Mouse (Mus musculus) left cerebral cortex, adult 11 months (tissue): ENCODE data around the gene Cables2.
A peak's percentile ranks its signal among the peaks of the same experiment; 100 is the strongest.
"Not testable (repeated sequence)": the region's sequence is repeated elsewhere in the genome, so short reads cannot be mapped to it uniquely, and the experiment has no call there.

Experiments
- DNase-seq: peaks from one replicate; pipeline ENCODE4 v3.0.0; 2022; ENCODE audit warnings: low spot score

Cables2 gene

GRCm38 (mm10) chr2:180277773-180278320, 4.6 kb upstream of the Cables2 start:
- DNase-seq: no peak

GRCm38 (mm10) chr2:180276851-180277259, 3.6 kb upstream of the Cables2 start:
- DNase-seq: no peak

GRCm38 (mm10) chr2:180276385-180276784, 3.1 kb upstream of the Cables2 start:
- no peak for DNase-seq

GRCm38 (mm10) chr2:180275836-180276235, 2.5 kb upstream of the Cables2 start:
- DNase-seq: no peak

GRCm38 (mm10) chr2:180274523-180274922, 1.2 kb upstream of the Cables2 start:
- no peak for DNase-seq

- DNase-seq: no peak
Measured at GRCm38 (mm10) chr2:180272884-180273321, 393 bp downstream of the Cables2 start.

- no peak for DNase-seq
Measured at GRCm38 (mm10) chr2:180271804-180272395, 1.4 kb downstream of the Cables2 start.

- no peak for DNase-seq
Measured at GRCm38 (mm10) chr2:180270537-180271255, 2.6 kb downstream of the Cables2 start.

GRCm38 (mm10) chr2:180269329-180269728, 4.0 kb downstream of the Cables2 start:
- DNase-seq: no peak

- DNase-seq: no peak
Measured at GRCm38 (mm10) chr2:180267955-180268354, 5.3 kb downstream of the Cables2 start.

- DNase-seq: no peak
Measured at GRCm38 (mm10) chr2:180262891-180263290, 10.4 kb downstream of the Cables2 start.

- no peak for DNase-seq
Measured at GRCm38 (mm10) chr2:180262441-180262840, 10.9 kb downstream of the Cables2 start.

GRCm38 (mm10) chr2:180261901-180262300, 11.4 kb downstream of the Cables2 start:
- DNase-seq: no peak

- DNase-seq: no peak
Measured at GRCm38 (mm10) chr2:180260610-180261480, 12.5 kb downstream of the Cables2 start.

GRCm38 (mm10) chr2:180259826-180260609, 13.3 kb downstream of the Cables2 start:
- DNase-seq: not testable (repeated sequence)

GRCm38 (mm10) chr2:180258951-180259484, 14.3 kb downstream of the Cables2 start:
- DNase-seq: not testable (repeated sequence)

GRCm38 (mm10) chr2:180257963-180258865, 15.1 kb downstream of the Cables2 start:
- no peak for DNase-seq

GRCm38 (mm10) chr2:180257001-180257521, 16.2 kb downstream of the Cables2 start, which contains the start of gene Rps21:
Rps21 (plus strand) TSS chr2:180257377.
- DNase-seq: peak; percentile 98

GRCm38 (mm10) chr2:180256296-180257000, 16.8 kb downstream of the Cables2 start:
- DNase-seq: no peak
